In the genomic region with DNA sequence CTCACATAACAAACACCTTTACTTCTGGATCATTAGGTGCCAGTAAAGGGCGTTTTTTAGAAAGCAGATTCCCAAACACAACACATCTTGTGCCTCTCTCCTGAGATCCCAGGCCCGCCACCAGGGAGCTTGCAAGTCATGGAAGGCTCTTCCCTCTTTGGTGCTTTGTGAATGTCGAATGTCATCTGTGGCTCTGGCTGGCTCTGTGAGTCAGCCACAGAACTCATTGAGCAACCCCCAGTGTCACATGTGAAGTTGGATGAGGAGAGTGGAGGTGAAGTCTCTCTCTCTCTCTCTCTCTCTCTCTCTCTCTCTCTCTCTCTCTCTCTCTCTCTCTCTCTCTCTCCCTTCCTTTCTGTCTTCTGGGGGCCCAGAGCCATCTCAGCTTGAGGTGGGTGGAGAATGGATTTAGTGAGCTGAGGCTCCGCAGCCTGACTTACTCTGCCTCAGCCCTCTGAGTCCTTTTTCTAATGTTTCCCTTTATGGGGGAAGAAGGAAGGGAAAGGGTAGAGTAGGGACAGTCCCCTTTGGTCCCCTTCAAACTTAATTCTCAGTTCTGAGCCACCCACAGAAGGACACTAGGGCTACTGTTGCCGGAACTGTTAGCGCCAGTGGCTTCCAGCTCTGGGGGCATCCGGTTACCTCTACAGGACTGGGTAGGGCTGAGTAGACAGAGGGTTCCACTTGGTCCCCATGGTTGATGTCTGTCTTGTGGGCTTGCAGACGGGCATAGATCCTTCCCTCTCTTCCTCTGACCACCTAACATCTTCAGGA, we compare ENCODE assay signal across 13 mouse cellular contexts. TPM values are rescaled to one million over a fixed set of nuclear protein-coding genes. Genes with fewer than 3 reads are reported as not detected.
DNase-seq lines count a peak whose midpoint lies in the region; ATAC-seq and TF ChIP-seq lines count a peak whose summit lies in the region.
"Had no signal": no experiment of that assay in that cellular context is flagged by ENCODE, and none has a peak within 500 bp of the region (broad histone marks: within the 10 kb centered on the region; RNA-seq: fewer than 3 reads in every experiment).

No protein-coding gene starts in this region.

- H3K4me1 ChIP-seq in lung, postnatal 0 days (ENCODE audit: insufficient read depth, low read depth, low read length) = peaks cover 5% of the 10 kb centered on the region; the same call in 1 of the 2 replicates
- peaks cover 80% of the 10 kb centered on the region for H3K4me1 ChIP-seq in embryonic facial prominence, embryonic 15.5 days
- H3K4me1 ChIP-seq in heart, embryonic 12.5 days (replicated peaks) = peaks cover 65% of the 10 kb centered on the region

- no peak overlapping the region for H3K4me3 ChIP-seq in lung, postnatal 0 days (ENCODE audit: low read depth, low read length)
- H3K4me3 ChIP-seq in embryonic facial prominence, embryonic 15.5 days (replicated peaks) = no peak overlapping the region
- H3K4me3 ChIP-seq in heart, embryonic 12.5 days = no peak overlapping the region
- H3K4me3 ChIP-seq: intestine, embryonic 15.5 days; liver, embryonic 13.5 days had no signal

- no peaks in the 10 kb centered on the region for H3K36me3 ChIP-seq in lung, postnatal 0 days (ENCODE audit: insufficient read depth, low read length)
- H3K36me3 ChIP-seq in embryonic facial prominence, embryonic 15.5 days = no peaks in the 10 kb centered on the region
- 0 out of 2 replicates have a peak, but pooled peaks cover 6% of the 10 kb centered on the region for H3K36me3 ChIP-seq in heart, embryonic 12.5 days
- H3K36me3 ChIP-seq: intestine, embryonic 15.5 days; liver, embryonic 13.5 days had no signal

- no peaks in the 10 kb centered on the region for H3K27me3 ChIP-seq in lung, postnatal 0 days (replicated peaks; ENCODE audit: insufficient read depth, low read length)
- H3K27me3 ChIP-seq in embryonic facial prominence, embryonic 15.5 days = no peaks in the 10 kb centered on the region
- H3K27me3 ChIP-seq in heart, embryonic 12.5 days (replicated peaks) = no peaks in the 10 kb centered on the region
- H3K27me3 ChIP-seq: intestine, embryonic 15.5 days; liver, embryonic 13.5 days had no signal

- WGBS in lung, postnatal 0 days = 79% methylated on average over 8 of the region's 8 CpGs
- WGBS in embryonic facial prominence, embryonic 15.5 days = 68% methylated on average over 8 of the region's 8 CpGs
- WGBS in heart, embryonic 12.5 days = 79% methylated on average over 8 of the region's 8 CpGs

- DNase-seq in lung, postnatal 0 days (ENCODE audit: low spot score) = peak; percentile 38
- DNase-seq in lung, postnatal 25 days (ENCODE audit: low spot score) = no peak
- peak; percentile 67 for DNase-seq in adrenal gland, adult 8-10 months
- DNase-seq in skeletal muscle tissue, adult 2 months (ENCODE audit: low read depth, low spot score) = peak; percentile 52
- no peak for DNase-seq in embryo, embryonic 11 days
- DNase-seq: cerebellum, postnatal 14 days; gastrocnemius, postnatal 25 days; kidney, postnatal 25 days; liver, embryonic 13.5 days had no signal

- no peak for TF ChIP-seq CTCF in lung, postnatal 0 days (IDR thresholded peaks at IDR 0.05)

- ATAC-seq in lung, postnatal 0 days = peak; percentile 47; the same call in 1 of the 2 replicates
- ATAC-seq in embryonic facial prominence, embryonic 15.5 days (ENCODE audit: insufficient number of reproducible peaks, low FRiP score, low TSS enrichment, low read depth) = no peak
- no peak for ATAC-seq in heart, embryonic 12.5 days (ENCODE audit: insufficient number of reproducible peaks, low FRiP score)
- ATAC-seq: forebrain, embryonic 16.5 days; intestine, embryonic 15.5 days had no signal

- H3K9ac ChIP-seq in lung, postnatal 0 days (replicated peaks; ENCODE audit: low read depth) = no peak overlapping the region
- no peak overlapping the region for H3K9ac ChIP-seq in embryonic facial prominence, embryonic 15.5 days
- H3K9ac ChIP-seq in heart, embryonic 12.5 days = no peak overlapping the region
- H3K9ac ChIP-seq: intestine, embryonic 15.5 days; liver, embryonic 13.5 days had no signal

- no peak overlapping the region for H3K27ac ChIP-seq in lung, postnatal 0 days (ENCODE audit: low read length)
- H3K27ac ChIP-seq in embryonic facial prominence, embryonic 15.5 days (replicated peaks) = 0 out of 2 replicates have a peak overlapping the region, but pooled peaks have one; percentile 28
- H3K27ac ChIP-seq in heart, embryonic 12.5 days (ENCODE audit: poor library complexity, severe bottlenecking) = no peak overlapping the region
- H3K27ac ChIP-seq: intestine, embryonic 15.5 days; liver, embryonic 13.5 days had no signal

- no peaks in the 10 kb centered on the region for H3K9me3 ChIP-seq in lung, postnatal 0 days (ENCODE audit: low read length)
- no peaks in the 10 kb centered on the region for H3K9me3 ChIP-seq in embryonic facial prominence, embryonic 15.5 days (replicated peaks)
- no peaks in the 10 kb centered on the region for H3K9me3 ChIP-seq in heart, embryonic 12.5 days (replicated peaks)
- H3K9me3 ChIP-seq: intestine, embryonic 15.5 days; liver, embryonic 13.5 days had no signal

- TF ChIP-seq EP300 in lung, postnatal 0 days (IDR thresholded peaks at IDR 0.05) = no peak

- no peak overlapping the region for H3K4me2 ChIP-seq in lung, postnatal 0 days (replicated peaks; ENCODE audit: low read depth, low read length)
- H3K4me2 ChIP-seq in embryonic facial prominence, embryonic 15.5 days (replicated peaks) = no peak overlapping the region
- H3K4me2 ChIP-seq in heart, embryonic 12.5 days = no peak overlapping the region
- H3K4me2 ChIP-seq: intestine, embryonic 15.5 days; liver, embryonic 13.5 days had no signal

RNA-seq across cellular contexts. Expression of a gene that starts 17.5 kb away (rescaled TPM):
- 65.7 and 80.9 TPM in 2 replicates for polyA plus RNA-seq in lung, postnatal 0 days (2015; fragmentation: Nextera tagmentation; extraction: Ambion mirVana)
- total RNA-seq in adrenal gland, adult 8-10 months (2022) = 100 to 1,000 TPM; 248 to 380 (median 315) TPM
- 65.5 and 74.6 TPM in 2 replicates for polyA plus RNA-seq in embryonic facial prominence, embryonic 15.5 days (2015; fragmentation: Nextera tagmentation; extraction: Ambion mirVana)
- 122 and 144 TPM in 2 replicates for polyA plus RNA-seq in heart, embryonic 12.5 days (2016; fragmentation: Nextera tagmentation; extraction: Ambion mirVana)

Comparison
In these comparisons a context has a peak if more than half of its experiments do, and no peak if none do; other contexts are left out.
1. DNase-seq: peak in lung, postnatal 0 days (single experiment), adrenal gland, adult 8-10 months (single experiment) and skeletal muscle tissue, adult 2 months (single experiment); none in lung, postnatal 25 days (single experiment) and embryo, embryonic 11 days (single experiment).